Mouse (Mus musculus) CH12.LX (cell line): ENCODE measurements at regions not wholly inside any gene's neighbourhood (a gene's known extent, or its start where the extent isn't known, plus 50 kb on each side); places are given as distances from the start of the nearest gene placed in this dataset.

ENCODE experiments used
- CHD2 ChIP-seq: IDR thresholded peaks from 2 replicates; pipeline ENCODE4 v1.6.1; 2011; ENCODE audit warnings: low read length, improper control_type of control experiment
- CTCF ChIP-seq, 2 experiments: IDR thresholded peaks in 1 of 2; conservative IDR thresholded peaks in 1 of 2; 2 replicates each; pipeline ENCODE4 v1.5.1; 2011 to 2012; ENCODE audit warnings: low read depth in 2 of 2, low read length in 2 of 2, improper control_type of control experiment in 1 of 2, inconsistent platforms in 1 of 2, mild to moderate bottlenecking in 1 of 2, moderate library complexity in 1 of 2
- GABPA ChIP-seq: IDR thresholded peaks from 2 replicates; pipeline ENCODE4 v1.6.1; 2012; ENCODE audit warnings: low read depth, low read length, improper control_type of control experiment, inconsistent platforms; ENCODE audit not compliant: insufficient replicate concordance
- HCFC1 ChIP-seq: IDR thresholded peaks from 2 replicates; pipeline ENCODE4 v1.6.1; 2012; ENCODE audit warnings: low read depth, mild to moderate bottlenecking, inconsistent platforms, low read length, improper control_type of control experiment
- MAFK ChIP-seq: IDR thresholded peaks from 2 replicates; pipeline ENCODE4 v1.6.1; 2011; ENCODE audit warnings: low read length, improper control_type of control experiment; ENCODE audit not compliant: insufficient replicate concordance
- MAX ChIP-seq: IDR thresholded peaks from 2 replicates; pipeline ENCODE4 v1.6.1; 2011; ENCODE audit warnings: low read length, improper control_type of control experiment
- MAZ ChIP-seq: IDR thresholded peaks from 2 replicates; pipeline ENCODE4 v1.6.1; 2012; ENCODE audit warnings: low read depth, mild to moderate bottlenecking, inconsistent platforms, low read length, improper control_type of control experiment, moderate library complexity
- NRF1 ChIP-seq: IDR thresholded peaks from 2 replicates; pipeline ENCODE4 v1.6.1; 2014; ENCODE audit warnings: low read depth, mild to moderate bottlenecking, inconsistent platforms, low read length, improper control_type of control experiment, moderate library complexity
- PAX5 ChIP-seq: IDR thresholded peaks from 2 replicates; pipeline ENCODE4 v1.6.1; 2012; ENCODE audit warnings: low read length, inconsistent platforms, mixed read lengths
- POLR2A ChIP-seq: IDR thresholded peaks from 2 replicates; pipeline ENCODE4 v1.6.1; 2011; ENCODE audit warnings: low read depth, mild to moderate bottlenecking, improper control_type of control experiment, low read length
- RCOR1 ChIP-seq: conservative IDR thresholded peaks from 2 replicates; pipeline ENCODE4 v1.6.1; 2012; ENCODE audit warnings: low read depth, mild to moderate bottlenecking, inconsistent platforms, low read length, improper control_type of control experiment
- USF1 ChIP-seq: IDR thresholded peaks from 2 replicates; pipeline ENCODE4 v1.6.1; 2014; ENCODE audit warnings: low read depth, mild to moderate bottlenecking, inconsistent platforms, low read length, improper control_type of control experiment

DNA sequence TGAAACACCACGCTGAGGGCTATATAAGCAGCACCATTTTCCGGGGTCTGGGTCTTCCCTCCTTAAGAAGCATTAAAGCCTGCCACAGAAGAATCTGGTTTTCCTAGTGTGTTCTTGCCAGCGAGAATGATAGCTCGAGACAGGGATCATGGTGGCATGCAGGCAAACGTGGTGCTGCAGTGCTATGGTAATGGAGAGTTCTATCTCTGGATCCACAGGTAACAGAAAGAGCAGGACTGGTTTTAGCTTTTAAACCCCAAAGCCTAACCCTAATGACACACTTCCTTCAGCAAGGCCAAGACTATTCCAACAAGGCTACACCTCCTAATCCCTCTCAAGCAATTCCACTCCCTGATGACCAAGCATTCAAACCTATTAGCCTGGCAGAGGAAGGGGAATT is 123.5 kb upstream of the Fgf14 start:
- TF ChIP-seq PAX5 (no peak), CTCF (conservative IDR thresholded peaks at IDR 0.05 in 1 of 2, IDR thresholded peaks at IDR 0.05 in 1 of 2; ENCODE audit: low read depth in 2 of 2, low read length in 2 of 2) (no peak), MAFK (no peak), POLR2A (no peak), GABPA (no peak), HCFC1 (no peak), RCOR1 (no peak), USF1 (no peak), NRF1 (no peak), CHD2 (no peak), MAZ (no peak), MAX (no peak)
